Mouse (Mus musculus) monocyte, adult 5-6 weeks (primary cell): ENCODE data around the gene Gm21454. TPM values are rescaled to one million over a fixed set of nuclear protein-coding genes. Genes with fewer than 3 reads are reported as not detected.
"Not testable (repeated sequence)": the region's sequence is repeated elsewhere in the genome, so short reads cannot be mapped to it uniquely, and the experiment has no call there.

Experiments used
- ATAC-seq: fragments of 153-309, 156-312 bp; replicated peaks from 2 replicates; pipeline ENCODE4 v1.8.0; 2017; ENCODE audit warnings: mild to moderate bottlenecking; ENCODE audit not compliant: low TSS enrichment, insufficient number of reproducible peaks, severe bottlenecking, poor library complexity, low FRiP score
- total RNA-seq: library from RNA; stranded (forward); fragments of 200-1000, 200-491, 200-594 nt; gene quantifications from 3 replicates; pipeline ENCODE4 v1.2.3, GENCODE M21; 2017

Gene Gm21454
- not detected in 3 replicates for total RNA-seq

- not testable (repeated sequence) for ATAC-seq
Measured at GRCm38 (mm10) chrY:13252091-13252490, at the start of gene Gm21454, which contains the start of gene Gm21440. TSS of gene Gm21454 (plus strand) at chrY:13252442. TSS of gene Gm21440 (plus strand) at chrY:13252391.

- not testable (repeated sequence) for ATAC-seq
Measured at GRCm38 (mm10) chrY:13223828-13224227, 28.4 kb upstream of the Gm21454 start, which contains the start of gene Gm21828. TSS of gene Gm21828 (minus strand) at chrY:13223928.

- not testable (repeated sequence) for ATAC-seq
Measured at GRCm38 (mm10) chrY:13348963-13349362, 96.7 kb downstream of the Gm21454 start, which contains the start of gene Gm21725. TSS of gene Gm21725 (minus strand) at chrY:13349063.

Other genes starting within 250 kb of the Gm21454 start
- gene Gm20807, start 209.6 kb upstream of the Gm21454 start, total RNA-seq: not detected in 3 replicates
- gene Gm21891, start 119.0 kb upstream of the Gm21454 start, total RNA-seq: not detected in 3 replicates
- not detected in 3 replicates for gene Gm21425, start 90.5 kb upstream of the Gm21454 start, total RNA-seq
- not detected in 3 replicates for gene Gm21828, start 28.5 kb upstream of the Gm21454 start, total RNA-seq
- not detected in 3 replicates for gene Gm21440, start 51 bp upstream of the Gm21454 start, total RNA-seq
- gene Gm21725, start 96.6 kb downstream of the Gm21454 start, total RNA-seq: not detected in 3 replicates
- not detected in 3 replicates for gene Gm21866, start 213.1 kb downstream of the Gm21454 start, total RNA-seq
- gene Gm20773, start 241.6 kb downstream of the Gm21454 start, total RNA-seq: not detected in 3 replicates